16 mouse cellular contexts compared by ENCODE assay signal in the genomic region with DNA sequence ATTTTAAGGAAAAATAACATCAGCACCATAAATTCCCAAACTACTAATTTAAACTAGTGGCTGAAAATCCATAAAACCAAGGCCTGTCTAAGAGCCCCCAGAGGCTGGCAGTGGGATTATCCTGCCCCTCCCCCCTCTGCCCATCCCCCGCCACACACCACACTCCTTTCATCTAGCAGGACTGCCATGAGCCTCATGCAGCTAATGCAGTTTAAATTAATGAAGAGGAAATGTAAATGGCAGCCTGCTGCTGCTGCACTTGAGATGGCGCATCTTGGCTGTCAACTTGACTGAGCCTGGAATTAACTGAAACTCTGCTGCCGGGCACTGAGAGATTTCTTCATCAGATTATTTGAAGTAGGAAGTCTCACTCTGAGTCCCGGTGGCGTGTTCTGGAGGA.
A peak's percentile ranks its signal among the peaks of the same experiment; 100 is the strongest.
DNase-seq lines count a peak whose midpoint lies in the region; ATAC-seq and TF ChIP-seq lines count a peak whose summit lies in the region.
"Had no signal": no experiment of that assay in that cellular context is flagged by ENCODE, and none has a peak within 500 bp of the region (broad histone marks: within the 10 kb centered on the region; RNA-seq: fewer than 3 reads in every experiment).

No protein-coding gene starts in this region.

- H3K36me3 ChIP-seq in forebrain, embryonic 10.5 days (replicated peaks), result peaks cover 3% of the 10 kb centered on the region
- peaks cover 19% of the 10 kb centered on the region for H3K36me3 ChIP-seq in forebrain, postnatal 0 days (ENCODE audit: insufficient read depth)
- peaks cover 3% of the 10 kb centered on the region; the same call in 1 of the 2 replicates for H3K36me3 ChIP-seq in forebrain, embryonic 15.5 days
- peaks cover 7% of the 10 kb centered on the region for H3K36me3 ChIP-seq in midbrain, embryonic 11.5 days (ENCODE audit: control insufficient read depth, insufficient read depth, low read length)
- H3K36me3 ChIP-seq: liver, embryonic 15.5 days had no signal

- no peak for ATAC-seq in forebrain, postnatal 0 days
- 0 out of 2 replicates have a peak, but pooled peaks have one; percentile 46 for ATAC-seq in forebrain, embryonic 15.5 days (replicated peaks)
- ATAC-seq in midbrain, embryonic 11.5 days (ENCODE audit: low FRiP score), result peak; percentile 70
- ATAC-seq: intestine, postnatal 0 days had no signal

- TF ChIP-seq CTCF in forebrain, postnatal 0 days (IDR thresholded peaks at IDR 0.05; ENCODE audit: low read depth), result no peak
- no peak for TF ChIP-seq CTCF in olfactory bulb, adult 2 months (IDR thresholded peaks at IDR 0.05; ENCODE audit: insufficient read depth, low read depth, low read length)

- peak; percentile 21 for DNase-seq in forebrain, embryonic 10.5 days (ENCODE audit: extremely low spot score, low spot score)
- no peak for DNase-seq in forebrain, postnatal 0 days
- peak; percentile 83 for DNase-seq in midbrain, embryonic 11.5 days (ENCODE audit: low spot score, missing footprints)
- DNase-seq in frontal cortex, postnatal 25 days (ENCODE audit: low spot score in 2 of 2), result no peak
- no peak for DNase-seq in liver
- DNase-seq in layer of hippocampus, postnatal 10 days (ENCODE audit: low spot score in 2 of 2), result no peak
- DNase-seq: adrenal gland, postnatal 36 days; cerebellum, adult 11 months; heart, postnatal 10 days; kidney, postnatal 4 days; lung, postnatal 4 days had no signal

- WGBS in forebrain, embryonic 10.5 days, result 72% methylated on average over 5 of the region's 5 CpGs
- 46% methylated on average over 5 of the region's 5 CpGs for WGBS in forebrain, postnatal 0 days
- WGBS in forebrain, embryonic 15.5 days, result 44% methylated on average over 5 of the region's 5 CpGs
- 65% methylated on average over 5 of the region's 5 CpGs for WGBS in midbrain, embryonic 11.5 days
- 65% methylated on average over 5 of the region's 5 CpGs for WGBS in olfactory bulb, adult 2 months

- H3K4me1 ChIP-seq in forebrain, embryonic 10.5 days, result peaks cover 12% of the 10 kb centered on the region
- H3K4me1 ChIP-seq in forebrain, postnatal 0 days (ENCODE audit: insufficient read depth), result no peaks in the 10 kb centered on the region
- no peaks in the 10 kb centered on the region for H3K4me1 ChIP-seq in forebrain, embryonic 15.5 days
- H3K4me1 ChIP-seq in midbrain, embryonic 11.5 days (ENCODE audit: control insufficient read depth, insufficient read depth, low read length), result peaks cover 7% of the 10 kb centered on the region; the same call in 1 of the 2 replicates
- peaks cover 20% of the 10 kb centered on the region for H3K4me1 ChIP-seq in olfactory bulb, adult 2 months (ENCODE audit: control insufficient read depth, insufficient read depth, low read length)
- H3K4me1 ChIP-seq: liver, embryonic 15.5 days had no signal

- no peak overlapping the region for H3K4me2 ChIP-seq in forebrain, postnatal 0 days (ENCODE audit: low read depth)
- H3K4me2 ChIP-seq in forebrain, embryonic 15.5 days (replicated peaks), result no peak overlapping the region
- no peak overlapping the region for H3K4me2 ChIP-seq in midbrain, embryonic 11.5 days
- H3K4me2 ChIP-seq: liver, embryonic 15.5 days had no signal

- no peaks in the 10 kb centered on the region for H3K9me3 ChIP-seq in forebrain, embryonic 10.5 days
- no peaks in the 10 kb centered on the region for H3K9me3 ChIP-seq in forebrain, postnatal 0 days (ENCODE audit: low read length)
- no peaks in the 10 kb centered on the region for H3K9me3 ChIP-seq in forebrain, embryonic 15.5 days
- no peaks in the 10 kb centered on the region for H3K9me3 ChIP-seq in midbrain, embryonic 11.5 days (ENCODE audit: control insufficient read depth, low read length)
- H3K9me3 ChIP-seq: liver, embryonic 15.5 days had no signal

- H3K4me3 ChIP-seq in forebrain, embryonic 10.5 days, result no peak overlapping the region
- no peak overlapping the region for H3K4me3 ChIP-seq in forebrain, postnatal 0 days (ENCODE audit: low read depth, low read length)
- no peak overlapping the region for H3K4me3 ChIP-seq in forebrain, embryonic 15.5 days
- no peak overlapping the region for H3K4me3 ChIP-seq in midbrain, embryonic 11.5 days (ENCODE audit: low read depth, low read length)
- no peak overlapping the region for H3K4me3 ChIP-seq in olfactory bulb, adult 2 months (ENCODE audit: insufficient read depth, low read depth, low read length)
- H3K4me3 ChIP-seq: liver, embryonic 15.5 days; myocyte had no signal

- no peak overlapping the region for H3K9ac ChIP-seq in forebrain, postnatal 0 days
- no peak overlapping the region for H3K9ac ChIP-seq in forebrain, embryonic 15.5 days (replicated peaks)
- no peak overlapping the region for H3K9ac ChIP-seq in midbrain, embryonic 11.5 days (ENCODE audit: low read length)
- H3K9ac ChIP-seq: liver, embryonic 15.5 days had no signal

- no peaks in the 10 kb centered on the region for H3K27me3 ChIP-seq in forebrain, embryonic 10.5 days (ENCODE audit: poor library complexity, severe bottlenecking)
- H3K27me3 ChIP-seq in forebrain, postnatal 0 days (ENCODE audit: insufficient read depth, low read length), result no peaks in the 10 kb centered on the region
- no peaks in the 10 kb centered on the region for H3K27me3 ChIP-seq in forebrain, embryonic 15.5 days
- H3K27me3 ChIP-seq in midbrain, embryonic 11.5 days (ENCODE audit: control insufficient read depth, insufficient read depth, low read length), result no peaks in the 10 kb centered on the region
- H3K27me3 ChIP-seq: liver, embryonic 15.5 days had no signal

- H3K27ac ChIP-seq in forebrain, embryonic 10.5 days, result no peak overlapping the region
- H3K27ac ChIP-seq in forebrain, postnatal 0 days (ENCODE audit: low read depth, low read length), result no peak overlapping the region
- 0 out of 2 replicates have a peak overlapping the region, but pooled peaks have one; percentile 19 for H3K27ac ChIP-seq in forebrain, embryonic 15.5 days (replicated peaks)
- H3K27ac ChIP-seq in midbrain, embryonic 11.5 days (ENCODE audit: low read depth, low read length), result no peak overlapping the region
- 0 out of 2 replicates have a peak overlapping the region, but pooled peaks have one; percentile 28 for H3K27ac ChIP-seq in olfactory bulb, adult 2 months (ENCODE audit: insufficient read depth, low read depth, low read length)
- H3K27ac ChIP-seq: liver, embryonic 15.5 days had no signal

- no peak for TF ChIP-seq POLR2A in olfactory bulb, adult 2 months (IDR thresholded peaks at IDR 0.05; ENCODE audit: insufficient read depth, low read depth, low read length)

Comparison
In these comparisons a context has a peak if more than half of its experiments do, and no peak if none do; other contexts are left out.
1. DNase-seq: peak in forebrain, embryonic 10.5 days (single experiment) and midbrain, embryonic 11.5 days (single experiment); none in forebrain, postnatal 0 days (single experiment), frontal cortex, postnatal 25 days (0 of 2), liver (single experiment) and layer of hippocampus, postnatal 10 days (0 of 2).
2. H3K27ac ChIP-seq: peak in forebrain, embryonic 15.5 days (single experiment) and olfactory bulb, adult 2 months (single experiment); none in forebrain, embryonic 10.5 days (single experiment), forebrain, postnatal 0 days (single experiment) and midbrain, embryonic 11.5 days (single experiment).